Mouse (Mus musculus): Measurements from ENCODE around the gene Wnt3. TPM values are rescaled to one million over a fixed set of nuclear protein-coding genes. Genes with fewer than 3 reads are reported as not detected.
A peak's percentile ranks its signal among the peaks of the same experiment; 100 is the strongest.
"Not testable (repeated sequence)": the region's sequence is repeated elsewhere in the genome, so short reads cannot be mapped to it uniquely, and the experiment has no call there.

Wnt3 gene
- polyA plus RNA-seq, 1 experiment from 2014 or later = 9.8 TPM

DNA sequence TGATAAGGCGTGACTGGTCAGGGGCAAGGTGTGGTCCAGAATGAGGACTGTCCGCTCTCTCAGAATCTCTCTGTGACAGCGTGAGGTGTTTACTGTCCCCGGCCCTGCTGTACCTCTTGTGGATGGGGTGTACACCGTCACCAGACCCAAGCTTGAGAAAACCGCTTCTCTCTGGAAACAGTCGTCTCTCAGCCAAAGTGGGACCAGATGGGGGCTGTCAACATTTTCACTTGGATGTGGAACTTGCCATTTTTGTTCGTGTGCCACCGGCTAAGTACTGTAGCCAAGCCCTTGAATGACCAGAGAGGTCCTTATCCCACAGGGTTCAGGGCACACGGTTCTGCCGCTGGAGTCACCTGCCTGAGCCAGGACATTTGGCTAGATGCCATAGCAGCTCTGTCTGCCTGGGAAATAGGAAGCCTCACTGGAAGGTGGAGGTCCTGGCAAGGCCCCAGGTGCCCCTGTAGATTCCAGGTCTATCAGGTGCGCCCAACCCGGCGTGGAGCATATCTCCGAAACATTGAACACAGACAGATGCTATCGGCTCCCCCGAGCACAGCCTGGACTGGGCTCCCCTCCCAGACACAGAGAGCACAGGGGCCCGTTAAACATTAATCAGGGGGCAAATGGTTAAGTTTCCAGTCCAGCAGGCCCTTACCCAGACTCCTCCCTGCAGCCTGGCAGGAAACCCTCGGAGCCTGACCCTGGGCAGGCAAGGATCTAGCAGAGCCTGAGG, 38.7 kb upstream of the Wnt3 start:
- Histone ChIP-seq H3K9ac (ENCODE audit: low read depth, low read length) (no peak overlapping the region), H3K4me1 (replicated peaks; ENCODE audit: control insufficient read depth, insufficient read depth, low read length) (no peaks in the 10 kb centered on the region), H3K9me3 (ENCODE audit: control insufficient read depth, low read length) (no peaks in the 10 kb centered on the region), H3K27ac (ENCODE audit: low read depth, low read length) (no peak overlapping the region), H3K27me3 (ENCODE audit: control insufficient read depth, insufficient read depth, low read length) (no peaks in the 10 kb centered on the region), H3K36me3 (ENCODE audit: control insufficient read depth, insufficient read depth, low read length) (no peaks in the 10 kb centered on the region), H3K4me2 (replicated peaks; ENCODE audit: low read depth, low read length) (no peak overlapping the region), H3K4me3 (ENCODE audit: low read depth, low read length) (no peak overlapping the region)
- WGBS = 70% methylated on average over 19 of the region's 19 CpGs
- DNase-seq (ENCODE audit: low spot score) (no peak), ATAC-seq (ENCODE audit: low FRiP score) (no peak)

DNA sequence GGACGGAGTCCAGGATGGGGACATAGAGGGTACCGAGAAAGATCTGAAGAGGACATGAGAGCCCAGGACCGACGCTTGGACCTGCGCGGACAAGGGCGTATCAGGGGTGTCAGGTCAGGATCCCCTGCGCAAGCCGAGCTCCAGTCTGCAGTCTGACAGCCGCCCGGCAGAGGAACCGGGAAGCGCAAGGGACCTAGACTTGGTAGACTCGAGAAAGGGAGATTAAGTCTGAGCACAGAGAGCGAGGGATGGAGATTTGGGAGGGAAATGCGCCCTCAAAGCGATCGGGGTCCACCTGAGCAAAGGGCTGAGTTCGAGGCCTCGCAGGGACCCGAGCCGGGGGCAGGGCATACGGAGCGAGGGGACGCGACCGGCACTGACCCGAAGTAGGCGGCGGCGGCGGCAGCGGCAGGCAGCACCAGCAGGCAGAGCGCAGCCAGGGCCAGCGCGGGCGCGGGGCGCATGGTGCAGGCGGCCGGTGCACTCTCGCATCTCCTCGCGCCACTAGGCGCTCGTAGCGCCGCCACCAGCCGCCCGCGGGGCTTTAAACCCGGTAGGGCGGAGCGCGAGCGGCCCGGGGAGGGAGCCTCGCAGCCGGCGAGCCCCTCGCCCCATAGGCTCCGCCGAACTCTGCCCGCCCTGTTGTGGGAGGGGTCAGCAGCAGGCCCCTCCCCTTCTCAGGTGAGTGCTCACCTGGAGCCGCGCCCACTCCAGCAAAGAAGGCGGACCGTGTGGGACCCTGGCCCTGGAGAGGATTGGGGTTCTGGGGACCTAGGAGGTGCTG, 24.5 kb upstream of the Wnt3 start, which contains the start of gene Wnt9b:
Gene Wnt9b, minus strand, starts transcription at position 516 of the 784 bp plus-strand sequence.
- ATAC-seq (ENCODE audit: low FRiP score) = 0 out of 2 replicates have a peak, but pooled peaks have one; percentile 30
- Histone ChIP-seq H3K4me3 (ENCODE audit: low read depth, low read length) (peak within 1 kb of the TSS; percentile 37), H3K27ac (ENCODE audit: low read depth, low read length) (no peak within 1 kb of the TSS), H3K9me3 (ENCODE audit: control insufficient read depth, low read length) (no peaks in the 10 kb centered on the region), H3K27me3 (ENCODE audit: control insufficient read depth, insufficient read depth, low read length) (peaks cover 53% of the 10 kb centered on the region), H3K4me1 (replicated peaks; ENCODE audit: control insufficient read depth, insufficient read depth, low read length) (peaks cover 4% of the 10 kb centered on the region; the same call in 1 of the 2 replicates), H3K4me2 (replicated peaks; ENCODE audit: low read depth, low read length) (peak within 1 kb of the TSS; percentile 76), H3K36me3 (ENCODE audit: control insufficient read depth, insufficient read depth, low read length) (no peaks in the 10 kb centered on the region), H3K9ac (ENCODE audit: low read depth, low read length) (no peak within 1 kb of the TSS)
- peak; percentile 70 for DNase-seq (ENCODE audit: low spot score)
- under 1% methylated on average over 49 of the region's 68 CpGs for WGBS

DNA sequence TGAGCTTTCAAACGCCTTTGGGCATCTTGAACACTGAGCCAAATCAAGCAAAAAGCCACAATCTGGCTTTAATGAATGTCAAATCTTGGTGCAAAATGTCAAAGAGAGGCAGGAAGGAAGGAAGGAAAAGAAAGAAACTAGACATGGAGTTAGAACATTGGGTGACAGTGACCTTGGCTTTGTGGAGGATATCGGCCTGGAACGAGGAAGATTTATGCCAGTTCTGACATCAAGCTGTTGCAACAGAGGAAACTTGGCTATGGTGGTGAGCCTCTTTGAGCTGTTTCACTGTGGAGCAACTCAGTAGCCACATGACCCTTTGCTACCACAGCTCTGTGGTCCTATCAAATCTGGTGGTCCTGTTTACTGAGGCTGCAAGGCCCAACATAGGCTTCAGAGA, 23.3 kb upstream of the Wnt3 start:
- H3K27me3 ChIP-seq (ENCODE audit: control insufficient read depth, insufficient read depth, low read length) = peaks cover 53% of the 10 kb centered on the region
- no peak overlapping the region for H3K4me3 ChIP-seq (ENCODE audit: low read depth, low read length)
- no peak overlapping the region for H3K27ac ChIP-seq (ENCODE audit: low read depth, low read length)
- no peak for ATAC-seq (ENCODE audit: low FRiP score)
- H3K4me1 ChIP-seq (replicated peaks; ENCODE audit: control insufficient read depth, insufficient read depth, low read length) = peaks cover 4% of the 10 kb centered on the region; the same call in 1 of the 2 replicates
- no peak overlapping the region for H3K4me2 ChIP-seq (replicated peaks; ENCODE audit: low read depth, low read length)
- H3K36me3 ChIP-seq (ENCODE audit: control insufficient read depth, insufficient read depth, low read length) = no peaks in the 10 kb centered on the region
- H3K9ac ChIP-seq (ENCODE audit: low read depth, low read length) = no peak overlapping the region
- DNase-seq (ENCODE audit: low spot score) = no peak
- H3K9me3 ChIP-seq (ENCODE audit: control insufficient read depth, low read length) = no peaks in the 10 kb centered on the region
- 61% methylated on average over 3 of the region's 3 CpGs for WGBS

DNA sequence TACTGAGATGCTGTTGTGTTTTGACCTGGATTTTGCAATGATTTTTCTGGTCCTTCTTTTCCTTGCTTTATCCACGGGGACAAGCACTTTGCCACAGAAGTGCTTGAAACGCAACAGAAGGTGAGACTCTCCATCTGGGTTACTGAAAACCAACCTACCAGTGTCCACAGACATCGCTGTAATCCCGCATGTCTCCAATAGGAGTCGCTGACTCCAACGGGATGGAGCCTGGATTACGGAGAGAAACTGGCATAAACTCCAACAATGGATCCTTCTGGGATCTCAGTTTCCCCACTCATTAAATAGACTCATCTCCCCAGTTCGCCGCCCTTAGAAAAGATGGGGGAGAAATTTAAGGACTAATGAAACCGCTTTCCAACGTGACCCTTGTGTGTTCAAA, 15.9 kb upstream of the Wnt3 start:
- no peaks in the 10 kb centered on the region for H3K36me3 ChIP-seq (ENCODE audit: control insufficient read depth, insufficient read depth, low read length)
- ATAC-seq (ENCODE audit: low FRiP score) = no peak
- H3K4me2 ChIP-seq (replicated peaks; ENCODE audit: low read depth, low read length) = no peak overlapping the region
- H3K27me3 ChIP-seq (ENCODE audit: control insufficient read depth, insufficient read depth, low read length) = peaks cover 7% of the 10 kb centered on the region; the same call in 1 of the 2 replicates
- H3K9me3 ChIP-seq (ENCODE audit: control insufficient read depth, low read length) = no peaks in the 10 kb centered on the region
- H3K4me1 ChIP-seq (replicated peaks; ENCODE audit: control insufficient read depth, insufficient read depth, low read length) = no peaks in the 10 kb centered on the region
- H3K9ac ChIP-seq (ENCODE audit: low read depth, low read length) = no peak overlapping the region
- H3K4me3 ChIP-seq (ENCODE audit: low read depth, low read length) = no peak overlapping the region
- peak; percentile 43 for DNase-seq (ENCODE audit: low spot score)
- WGBS = 43% methylated on average over 11 of the region's 11 CpGs
- no peak overlapping the region for H3K27ac ChIP-seq (ENCODE audit: low read depth, low read length)

DNA sequence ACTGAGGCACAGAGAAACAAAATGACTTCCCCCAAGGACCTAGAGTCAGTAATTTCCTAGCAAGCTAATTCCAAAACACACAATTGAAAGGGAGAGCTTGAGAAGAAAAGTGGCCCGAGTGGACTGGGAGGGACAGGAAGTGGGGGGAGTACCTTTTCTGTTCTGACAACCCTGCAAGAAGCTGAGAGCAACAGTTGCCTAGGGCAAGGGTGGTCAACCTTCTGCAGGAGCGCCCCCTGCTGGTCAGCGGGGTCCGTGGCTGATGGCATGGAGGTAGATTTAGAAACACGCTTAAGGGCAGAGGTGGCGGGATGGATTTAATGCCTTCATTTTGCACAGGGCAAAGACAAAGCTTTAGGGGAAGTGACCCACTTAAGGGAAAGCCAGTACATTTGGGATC, 15.2 kb upstream of the Wnt3 start:
- DNase-seq (ENCODE audit: low spot score) (peak; percentile 85), ATAC-seq (ENCODE audit: low FRiP score) (no peak)
- no peaks in the 10 kb centered on the region for H3K4me1 ChIP-seq (replicated peaks; ENCODE audit: control insufficient read depth, insufficient read depth, low read length)
- no peak overlapping the region for H3K4me2 ChIP-seq (replicated peaks; ENCODE audit: low read depth, low read length)
- WGBS = 13% methylated on average over 6 of the region's 6 CpGs
- H3K4me3 ChIP-seq (ENCODE audit: low read depth, low read length) = no peak overlapping the region
- H3K9me3 ChIP-seq (ENCODE audit: control insufficient read depth, low read length) = no peaks in the 10 kb centered on the region
- H3K27me3 ChIP-seq (ENCODE audit: control insufficient read depth, insufficient read depth, low read length) = 0 out of 2 replicates have a peak, but pooled peaks cover 2% of the 10 kb centered on the region
- no peaks in the 10 kb centered on the region for H3K36me3 ChIP-seq (ENCODE audit: control insufficient read depth, insufficient read depth, low read length)
- H3K27ac ChIP-seq (ENCODE audit: low read depth, low read length) = no peak overlapping the region
- no peak overlapping the region for H3K9ac ChIP-seq (ENCODE audit: low read depth, low read length)

DNA sequence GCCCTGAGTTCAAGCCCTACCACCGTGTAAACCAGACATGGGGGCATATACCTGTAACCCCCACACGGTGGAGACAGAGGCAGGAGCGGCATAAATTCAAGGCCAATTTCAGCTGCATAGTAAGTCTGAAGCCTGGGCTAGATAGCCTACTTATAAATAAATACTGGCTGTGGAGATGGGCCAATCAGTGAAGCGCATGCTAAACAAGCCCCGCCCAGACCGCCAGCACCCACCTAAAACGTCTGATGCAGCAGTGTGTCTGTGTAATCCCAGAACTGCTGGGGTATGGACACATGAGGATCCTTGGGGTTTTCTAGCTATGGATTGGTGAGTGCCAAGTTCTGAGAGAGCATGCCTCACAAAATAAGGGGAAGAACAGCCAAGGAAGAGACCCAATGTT, 13.8 kb upstream of the Wnt3 start:
- no peak overlapping the region for H3K4me3 ChIP-seq (ENCODE audit: low read depth, low read length)
- H3K27ac ChIP-seq (ENCODE audit: low read depth, low read length) = no peak overlapping the region
- no peak overlapping the region for H3K4me2 ChIP-seq (replicated peaks; ENCODE audit: low read depth, low read length)
- no peaks in the 10 kb centered on the region for H3K27me3 ChIP-seq (ENCODE audit: control insufficient read depth, insufficient read depth, low read length)
- DNase-seq (ENCODE audit: low spot score) (no peak), ATAC-seq (ENCODE audit: low FRiP score) (no peak)
- no peaks in the 10 kb centered on the region for H3K9me3 ChIP-seq (ENCODE audit: control insufficient read depth, low read length)
- no peak overlapping the region for H3K9ac ChIP-seq (ENCODE audit: low read depth, low read length)
- H3K4me1 ChIP-seq (replicated peaks; ENCODE audit: control insufficient read depth, insufficient read depth, low read length) = peaks cover 3% of the 10 kb centered on the region; the same call in 1 of the 2 replicates
- WGBS = 64% methylated on average over 7 of the region's 7 CpGs
- no peaks in the 10 kb centered on the region for H3K36me3 ChIP-seq (ENCODE audit: control insufficient read depth, insufficient read depth, low read length)

DNA sequence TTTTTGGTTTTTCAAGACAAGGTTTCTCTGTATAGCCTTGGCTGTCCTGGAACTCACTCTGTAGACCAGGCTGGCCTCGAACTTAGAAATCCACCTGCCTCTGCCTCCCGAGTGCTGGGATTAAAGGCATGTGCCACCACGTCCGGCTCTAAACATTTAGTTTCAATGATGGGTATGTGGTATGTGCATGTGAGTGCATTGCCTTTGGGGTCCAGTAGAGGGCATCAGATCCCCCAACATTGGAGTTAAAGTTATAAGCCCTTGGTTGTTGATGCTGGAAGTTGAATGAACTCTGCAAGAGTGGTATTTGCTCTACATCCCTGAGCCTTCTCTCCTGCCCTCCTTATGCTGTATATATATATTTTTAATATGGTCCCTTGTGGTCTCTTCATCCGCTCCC, 13.1 kb upstream of the Wnt3 start:
- WGBS = 87% methylated on average over 5 of the region's 5 CpGs
- ATAC-seq (ENCODE audit: low FRiP score) = not testable (repeated sequence)

DNA sequence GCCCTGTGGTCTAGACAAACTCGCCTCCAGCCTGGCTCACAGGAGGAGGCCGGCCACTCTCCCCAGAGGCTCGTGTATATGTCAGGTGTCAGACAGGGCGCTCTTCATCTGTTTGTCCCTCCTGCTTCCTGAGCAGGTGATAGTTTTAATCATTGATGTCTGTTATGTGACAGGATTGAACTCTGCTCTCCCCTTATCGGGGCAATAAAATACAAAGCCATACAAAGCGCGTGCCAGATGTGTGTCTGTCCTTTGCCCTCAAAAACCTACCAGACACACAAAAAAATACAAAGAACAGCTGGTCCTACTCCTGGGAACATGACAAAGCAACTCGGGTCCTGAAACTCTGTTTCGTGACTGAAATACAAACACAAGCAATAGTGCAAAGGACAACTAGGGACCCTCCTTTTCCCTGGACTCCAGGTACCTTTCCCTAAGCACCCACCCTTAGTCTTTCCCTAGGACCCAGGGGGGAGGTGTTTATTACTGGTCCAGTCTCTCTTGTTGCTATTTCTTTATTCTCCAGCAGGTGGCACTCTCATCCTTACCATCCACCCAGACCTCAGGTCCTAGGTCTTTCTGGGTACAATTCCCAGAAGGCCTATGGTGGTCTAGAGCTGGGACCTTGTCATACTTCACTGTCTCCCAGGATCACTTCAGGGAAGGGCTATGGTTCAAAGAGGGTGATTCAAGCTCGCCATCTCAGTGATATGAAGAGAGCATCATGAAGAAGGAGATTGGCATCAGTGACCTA, 10.4 kb upstream of the Wnt3 start:
- H3K4me3 ChIP-seq (ENCODE audit: low read depth, low read length) = no peak overlapping the region
- H3K9ac ChIP-seq (ENCODE audit: low read depth, low read length) = no peak overlapping the region
- 32% methylated on average over 10 of the region's 10 CpGs for WGBS
- DNase-seq (ENCODE audit: low spot score) (peak; percentile 83), ATAC-seq (ENCODE audit: low FRiP score) (peak; percentile 54; the same call in 1 of the 2 replicates)
- no peaks in the 10 kb centered on the region for H3K27me3 ChIP-seq (ENCODE audit: control insufficient read depth, insufficient read depth, low read length)
- peaks cover 6% of the 10 kb centered on the region; the same call in 1 of the 2 replicates for H3K4me1 ChIP-seq (replicated peaks; ENCODE audit: control insufficient read depth, insufficient read depth, low read length)
- H3K27ac ChIP-seq (ENCODE audit: low read depth, low read length) = no peak overlapping the region
- no peaks in the 10 kb centered on the region for H3K36me3 ChIP-seq (ENCODE audit: control insufficient read depth, insufficient read depth, low read length)
- H3K9me3 ChIP-seq (ENCODE audit: control insufficient read depth, low read length) = no peaks in the 10 kb centered on the region
- no peak overlapping the region for H3K4me2 ChIP-seq (replicated peaks; ENCODE audit: low read depth, low read length)

More for the DNA sequence above, 13.1 kb upstream of the Wnt3 start:
- H3K36me3 ChIP-seq (ENCODE audit: control insufficient read depth, insufficient read depth, low read length); H3K4me3 ChIP-seq (ENCODE audit: low read depth, low read length); DNase-seq (ENCODE audit: low spot score); H3K9me3 ChIP-seq (ENCODE audit: control insufficient read depth, low read length); H3K4me1 ChIP-seq (replicated peaks; ENCODE audit: control insufficient read depth, insufficient read depth, low read length); H3K4me2 ChIP-seq (replicated peaks; ENCODE audit: low read depth, low read length); H3K27ac ChIP-seq (ENCODE audit: low read depth, low read length); H3K9ac ChIP-seq (ENCODE audit: low read depth, low read length); H3K27me3 ChIP-seq (ENCODE audit: control insufficient read depth, insufficient read depth, low read length): not testable (repeated sequence)

All from hindbrain, embryonic 11.5 days (tissue).